Mouse (Mus musculus) E14TG2a.4 (cell line): ENCODE measurements around the gene Kctd13.

Source experiments
- CTCF ChIP-seq: conservative IDR thresholded peaks from 2 replicates; pipeline ENCODE4 v1.5.1; 2014; ENCODE audit warnings: low read length
- NANOG ChIP-seq: IDR thresholded peaks from 2 replicates; pipeline ENCODE4 v1.6.1; 2014; ENCODE audit warnings: borderline replicate concordance, low read length, mixed read lengths
- POU5F1 ChIP-seq: IDR thresholded peaks from 2 replicates; pipeline ENCODE4 v1.6.1; 2014; ENCODE audit warnings: low read length, borderline replicate concordance

- TF ChIP-seq CTCF = no peak
- TF ChIP-seq POU5F1 = no peak
- TF ChIP-seq NANOG = no peak
Measured at GRCm38 (mm10) chr7:126983113-126983512, 54.4 kb downstream of the Kctd13 start.
